ENCODE assay signal across 8 mouse cellular contexts in genomic region chr15:92050996-92051352, GRCm38 (mm10). TPM values are rescaled to one million over a fixed set of nuclear protein-coding genes. Genes with fewer than 3 reads are reported as not detected.
DNase-seq lines count a peak whose midpoint lies in the region; ATAC-seq and TF ChIP-seq lines count a peak whose summit lies in the region.

Gene Cntn1 (plus strand): TSS chr15:92051165.

- H3K27me3 ChIP-seq in cerebellum, adult 2 months (ENCODE audit: control insufficient read depth, insufficient read depth, low read length) = no peaks in the 10 kb centered on the region
- H3K27me3 ChIP-seq in forebrain, postnatal 0 days (ENCODE audit: insufficient read depth, low read length) = no peaks in the 10 kb centered on the region
- H3K27me3 ChIP-seq in intestine, embryonic 16.5 days (replicated peaks; ENCODE audit: control insufficient read depth, insufficient read depth, low read length) = peaks cover 14% of the 10 kb centered on the region
- H3K27me3 ChIP-seq in midbrain, embryonic 13.5 days = peaks cover 5% of the 10 kb centered on the region; the same call in 1 of the 2 replicates
- H3K27me3 ChIP-seq in stomach, embryonic 16.5 days (ENCODE audit: control insufficient read depth, insufficient read depth, low read length) = peaks cover 10% of the 10 kb centered on the region

- DNase-seq in ZHBTc4 (ENCODE audit: low read depth, low spot score) = peak; percentile 73
- DNase-seq in cerebellum, adult 2 months = peak; percentile 92 to 95
- peak; percentile 94 for DNase-seq in forebrain, postnatal 0 days
- DNase-seq in left cerebral cortex, adult 9 months (ENCODE audit: low spot score in 2 of 2) = peak; percentile 87 to 94

- H3K4me3 ChIP-seq in cerebellum, adult 2 months (replicated peaks; ENCODE audit: insufficient read depth, low read depth, low read length) = peak within 1 kb of the TSS; percentile 75
- H3K4me3 ChIP-seq in forebrain, postnatal 0 days (ENCODE audit: low read depth, low read length) = peak within 1 kb of the TSS; percentile 74
- H3K4me3 ChIP-seq in intestine, embryonic 16.5 days (ENCODE audit: low read length) = peak within 1 kb of the TSS; percentile 55
- peak within 1 kb of the TSS; percentile 64 for H3K4me3 ChIP-seq in midbrain, embryonic 13.5 days (replicated peaks)
- peak within 1 kb of the TSS; percentile 54 for H3K4me3 ChIP-seq in stomach, embryonic 16.5 days (replicated peaks; ENCODE audit: low read length)

- H3K4me2 ChIP-seq in forebrain, postnatal 0 days (ENCODE audit: low read depth) = peak within 1 kb of the TSS; percentile 84
- H3K4me2 ChIP-seq in intestine, embryonic 16.5 days (ENCODE audit: low read depth, low read length) = peak within 1 kb of the TSS; percentile 88
- peak within 1 kb of the TSS; percentile 96 for H3K4me2 ChIP-seq in midbrain, embryonic 13.5 days (replicated peaks)
- H3K4me2 ChIP-seq in stomach, embryonic 16.5 days (ENCODE audit: low read depth, low read length) = peak within 1 kb of the TSS; percentile 93

- H3K4me1 ChIP-seq in cerebellum, adult 2 months (ENCODE audit: control insufficient read depth, insufficient read depth, low read length) = peaks cover 4% of the 10 kb centered on the region
- H3K4me1 ChIP-seq in forebrain, postnatal 0 days (ENCODE audit: insufficient read depth) = no peaks in the 10 kb centered on the region
- H3K4me1 ChIP-seq in intestine, embryonic 16.5 days (ENCODE audit: control insufficient read depth, insufficient read depth, low read length) = peaks cover 5% of the 10 kb centered on the region; the same call in 1 of the 2 replicates
- H3K4me1 ChIP-seq in midbrain, embryonic 13.5 days (replicated peaks) = peaks cover 12% of the 10 kb centered on the region; the same call in 1 of the 2 replicates
- H3K4me1 ChIP-seq in stomach, embryonic 16.5 days (ENCODE audit: control insufficient read depth, insufficient read depth, low read length) = peaks cover 9% of the 10 kb centered on the region; the same call in 1 of the 2 replicates

- TF ChIP-seq POLR2A in cerebellum, adult 2 months (IDR thresholded peaks at IDR 0.05; ENCODE audit: borderline replicate concordance, insufficient read depth, low read length) = peak; percentile 76

- no peak for TF ChIP-seq CTCF in cerebellum, adult 2 months (IDR thresholded peaks at IDR 0.05; ENCODE audit: borderline replicate concordance, insufficient read depth, low read depth, low read length)
- no peak; the same call in 1 of the 2 replicates for TF ChIP-seq CTCF in forebrain, postnatal 0 days (IDR thresholded peaks at IDR 0.05; ENCODE audit: low read depth)

- peak within 1 kb of the TSS; percentile 83 for H3K9ac ChIP-seq in forebrain, postnatal 0 days
- H3K9ac ChIP-seq in intestine, embryonic 16.5 days (ENCODE audit: low read depth, low read length) = peak within 1 kb of the TSS; percentile 53
- H3K9ac ChIP-seq in midbrain, embryonic 13.5 days (replicated peaks) = peak within 1 kb of the TSS; percentile 76
- peak within 1 kb of the TSS; percentile 51 for H3K9ac ChIP-seq in stomach, embryonic 16.5 days (ENCODE audit: low read length)

- no peaks in the 10 kb centered on the region for H3K9me3 ChIP-seq in forebrain, postnatal 0 days (ENCODE audit: low read length)
- no peaks in the 10 kb centered on the region for H3K9me3 ChIP-seq in intestine, embryonic 16.5 days (ENCODE audit: control insufficient read depth, low read length)
- H3K9me3 ChIP-seq in midbrain, embryonic 13.5 days = no peaks in the 10 kb centered on the region
- no peaks in the 10 kb centered on the region for H3K9me3 ChIP-seq in stomach, embryonic 16.5 days (replicated peaks; ENCODE audit: control insufficient read depth, low read length)

- WGBS in cerebellum, adult 2 months = 1% methylated on average over 17 of the region's 17 CpGs
- WGBS in forebrain, postnatal 0 days = under 1% methylated on average over 16 of the region's 17 CpGs
- 2% methylated on average over 17 of the region's 17 CpGs for WGBS in intestine, embryonic 16.5 days
- WGBS in midbrain, embryonic 13.5 days = 1% methylated on average over 17 of the region's 17 CpGs
- WGBS in stomach, embryonic 16.5 days = 1% methylated on average over 17 of the region's 17 CpGs

- peak within 1 kb of the TSS; percentile 72 for H3K27ac ChIP-seq in cerebellum, adult 2 months (ENCODE audit: insufficient read depth, low read length)
- peak within 1 kb of the TSS; percentile 92 for H3K27ac ChIP-seq in forebrain, postnatal 0 days (ENCODE audit: low read depth, low read length)
- H3K27ac ChIP-seq in intestine, embryonic 16.5 days (ENCODE audit: low read length) = no peak within 1 kb of the TSS
- H3K27ac ChIP-seq in midbrain, embryonic 13.5 days = peak within 1 kb of the TSS; percentile 77
- H3K27ac ChIP-seq in stomach, embryonic 16.5 days (ENCODE audit: low read length) = no peak within 1 kb of the TSS

- no peaks in the 10 kb centered on the region for H3K36me3 ChIP-seq in forebrain, postnatal 0 days (ENCODE audit: insufficient read depth)
- H3K36me3 ChIP-seq in intestine, embryonic 16.5 days (ENCODE audit: control insufficient read depth, insufficient read depth, low read length) = no peaks in the 10 kb centered on the region
- no peaks in the 10 kb centered on the region for H3K36me3 ChIP-seq in midbrain, embryonic 13.5 days
- no peaks in the 10 kb centered on the region for H3K36me3 ChIP-seq in stomach, embryonic 16.5 days (ENCODE audit: control insufficient read depth, insufficient read depth, low read length)

- peak; percentile 98 for ATAC-seq in forebrain, postnatal 0 days
- ATAC-seq in intestine, embryonic 16.5 days = peak; percentile 95
- peak; percentile 99 for ATAC-seq in midbrain, embryonic 13.5 days
- ATAC-seq in stomach, embryonic 16.5 days (ENCODE audit: insufficient read depth, low FRiP score) = peak; percentile 90
- no peak for ATAC-seq in erythroid progenitor cell, adult 5-6 weeks (replicated peaks; ENCODE audit: low FRiP score, poor library complexity, severe bottlenecking)

RNA-seq across cellular contexts. Expression of gene Cntn1, which starts in this region (rescaled TPM):
- polyA plus RNA-seq in cerebellum, adult 2 months (2012; rRNA removed) = 154 and 159 TPM in 2 replicates
- 187 and 192 TPM in 2 replicates for total RNA-seq in forebrain, postnatal 0 days (2014; rRNA removed)
- polyA plus RNA-seq in forebrain, postnatal 0 days (2015; fragmentation: Nextera tagmentation; extraction: Ambion mirVana) = 83.8 and 112 TPM in 2 replicates
- polyA plus RNA-seq in intestine, embryonic 16.5 days (2015; fragmentation: Nextera tagmentation; extraction: Ambion mirVana) = 2.2 and 2.4 TPM in 2 replicates
- 16.7 and 17.1 TPM in 2 replicates for polyA plus RNA-seq in midbrain, embryonic 13.5 days (2015; fragmentation: Nextera tagmentation; extraction: Ambion mirVana)
- polyA plus RNA-seq in stomach, embryonic 16.5 days (2015; fragmentation: Nextera tagmentation; extraction: Ambion mirVana) = 3.1 and 3.5 TPM in 2 replicates
- total RNA-seq in erythroid progenitor cell, adult 5-6 weeks (2015; ENCODE audit: low replicate concordance) = not detected in 2 replicates
- total RNA-seq in erythroid progenitor cell, adult 5-6 weeks (2017; ENCODE audit: low replicate concordance) = not detected in 2 replicates

Comparison
In these comparisons a context has a peak if more than half of its experiments do, and no peak if none do; other contexts are left out.
1. RNA of gene Cntn1 (total RNA-seq): 187 to 192 TPM in forebrain, postnatal 0 days; not detected in erythroid progenitor cell, adult 5-6 weeks; every median in the first group is over 100 times any median in the second.
2. H3K27ac ChIP-seq: peak in cerebellum, adult 2 months (single experiment), forebrain, postnatal 0 days (single experiment) and midbrain, embryonic 13.5 days (single experiment); none in intestine, embryonic 16.5 days (single experiment) and stomach, embryonic 16.5 days (single experiment).
3. Peak in every context shown above with its lines, with median percentiles within 50 percentile points of each other: DNase-seq, H3K4me3 ChIP-seq, H3K4me2 ChIP-seq and H3K9ac ChIP-seq.